Mouse (Mus musculus) neural tube, embryonic 11.5 days (tissue): ENCODE measurements at regions not wholly inside any gene's neighbourhood (a gene's known extent, or its start where the extent isn't known, plus 50 kb on each side); places are given as distances from the start of the nearest gene placed in this dataset.
"Not testable (repeated sequence)": the region's sequence is repeated elsewhere in the genome, so short reads cannot be mapped to it uniquely, and the experiment has no call there.

Experiments
- ATAC-seq: fragments of 200-750 bp; cut with Nextera tagmentation; 2 replicates; pipeline ENCODE4 v1.8.0; 2017; ENCODE audit warnings: moderate number of reproducible peaks, mild to moderate bottlenecking, moderate TSS enrichment, moderate library complexity; ENCODE audit not compliant: insufficient read depth, low FRiP score, low TSS enrichment
- DNase-seq: peaks from one replicate; pipeline ENCODE4 v3.0.0-alpha.2; 2015; ENCODE audit warnings: low spot score
- H3K27ac ChIP-seq: fragments of 300-500 bp; sonication (generic); 2 replicates; pipeline ENCODE4 v1.5.1; 2014; ENCODE audit warnings: low read depth, mild to moderate bottlenecking, low read length
- H3K27me3 ChIP-seq: fragments of 300-500 bp; sonication (generic); 2 replicates; pipeline ENCODE4 v1.6.1; 2014; ENCODE audit warnings: mild to moderate bottlenecking, low read length, mixed read lengths; ENCODE audit not compliant: control insufficient read depth, insufficient read depth
- H3K36me3 ChIP-seq: fragments of 300-500 bp; sonication (generic); 2 replicates; pipeline ENCODE4 v1.6.1; 2014; ENCODE audit warnings: mild to moderate bottlenecking, low read length, moderate library complexity, mixed read lengths; ENCODE audit not compliant: control insufficient read depth, insufficient read depth
- H3K4me1 ChIP-seq: fragments of 300-500 bp; sonication (generic); 2 replicates; pipeline ENCODE4 v1.6.1; 2014; ENCODE audit warnings: low read length, mixed read lengths; ENCODE audit not compliant: control insufficient read depth, insufficient read depth
- H3K4me2 ChIP-seq: fragments of 300-500 bp; sonication (generic); 2 replicates; pipeline ENCODE4 v1.6.1; 2014; ENCODE audit warnings: low read depth, mild to moderate bottlenecking, moderate library complexity
- H3K4me3 ChIP-seq: fragments of 300-500 bp; sonication (generic); 2 replicates; pipeline ENCODE4 v1.5.1; 2014; ENCODE audit warnings: low read depth, low read length
- H3K9ac ChIP-seq: fragments of 300-500 bp; sonication (generic); 2 replicates; pipeline ENCODE4 v1.6.1; 2014; ENCODE audit warnings: mild to moderate bottlenecking, low read length
- H3K9me3 ChIP-seq: fragments of 300-500 bp; sonication (generic); 2 replicates; pipeline ENCODE4 v1.6.1; 2016; ENCODE audit warnings: low read length; ENCODE audit not compliant: control insufficient read depth
- WGBS: fragments of 180-500 bp; shearing (Covaris S2); extraction: QIAGEN DNeasy Blood & Tissue Kit; methylation state at CpG from one replicate; pipeline ENCODE4 v1.1.7; 2014; 5-methylcytosine and 5-hydroxymethylcytosine counted together

GRCm38 (mm10) chr12:45562637-45563220 is 488.2 kb upstream of the Stxbp6 start:
- WGBS: 42% methylated on average over 1 of the region's 1 CpGs
- Histone ChIP-seq H3K4me2 (no peak overlapping the region), H3K27ac (peak overlapping the region; percentile 74), H3K9ac (no peak overlapping the region), H3K27me3 (no peaks in the 10 kb centered on the region), H3K9me3 (no peaks in the 10 kb centered on the region), H3K4me1 (peaks cover 5% of the 10 kb centered on the region; the same call in 1 of the 2 replicates), H3K4me3 (no peak overlapping the region), H3K36me3 (no peaks in the 10 kb centered on the region)
- peak; percentile 26 for DNase-seq
- peak; percentile 39 for ATAC-seq

GRCm38 (mm10) chr12:45561889-45562288 is 487.4 kb upstream of the Stxbp6 start:
- Histone ChIP-seq H3K9me3 (no peaks in the 10 kb centered on the region), H3K27me3 (no peaks in the 10 kb centered on the region), H3K9ac (no peak overlapping the region; the same call in 1 of the 2 replicates), H3K36me3 (no peaks in the 10 kb centered on the region), H3K27ac (peak overlapping the region; percentile 74), H3K4me3 (no peak overlapping the region), H3K4me1 (peaks cover 5% of the 10 kb centered on the region; the same call in 1 of the 2 replicates), H3K4me2 (no peak overlapping the region)
- 53% methylated on average over 11 of the region's 11 CpGs for WGBS
- ATAC-seq: peak; percentile 39; the same call in 1 of the 2 replicates
- DNase-seq: peak; percentile 42

GRCm38 (mm10) chr12:45561362-45561761 is 486.9 kb upstream of the Stxbp6 start:
- ATAC-seq (no peak), DNase-seq (no peak)
- no peak overlapping the region for H3K4me3 ChIP-seq
- peak overlapping the region; percentile 74 for H3K27ac ChIP-seq
- H3K36me3 ChIP-seq: no peaks in the 10 kb centered on the region
- WGBS: 67% methylated on average over 1 of the region's 1 CpGs
- no peak overlapping the region for H3K9ac ChIP-seq
- no peak overlapping the region for H3K4me2 ChIP-seq
- H3K4me1 ChIP-seq: peaks cover 5% of the 10 kb centered on the region; the same call in 1 of the 2 replicates
- no peaks in the 10 kb centered on the region for H3K27me3 ChIP-seq
- no peaks in the 10 kb centered on the region for H3K9me3 ChIP-seq

GRCm38 (mm10) chr12:45549906-45550305 is 475.4 kb upstream of the Stxbp6 start:
- H3K9ac ChIP-seq, H3K4me2 ChIP-seq, H3K9me3 ChIP-seq, H3K4me1 ChIP-seq, H3K27ac ChIP-seq, ATAC-seq, H3K36me3 ChIP-seq, DNase-seq, H3K27me3 ChIP-seq, H3K4me3 ChIP-seq: not testable (repeated sequence)
- 81% methylated on average over 5 of the region's 5 CpGs for WGBS

GRCm38 (mm10) chr12:45519554-45519953 is 445.0 kb upstream of the Stxbp6 start:
- no peaks in the 10 kb centered on the region for H3K4me1 ChIP-seq
- ATAC-seq: no peak

GRCm38 (mm10) chr12:45514459-45514858 is 439.9 kb upstream of the Stxbp6 start:
- 89% methylated on average over 3 of the region's 3 CpGs for WGBS
- H3K9ac ChIP-seq: no peak overlapping the region
- ATAC-seq: no peak
- H3K4me1 ChIP-seq: no peaks in the 10 kb centered on the region
- DNase-seq: no peak
- H3K27me3 ChIP-seq: no peaks in the 10 kb centered on the region
- no peak overlapping the region for H3K27ac ChIP-seq
- no peaks in the 10 kb centered on the region for H3K9me3 ChIP-seq
- H3K4me3 ChIP-seq: no peak overlapping the region
- no peak overlapping the region for H3K4me2 ChIP-seq
- no peaks in the 10 kb centered on the region for H3K36me3 ChIP-seq

More at GRCm38 (mm10) chr12:45519554-45519953, 445.0 kb upstream of the Stxbp6 start:
- no peak overlapping the region for H3K4me2 ChIP-seq
- H3K9ac ChIP-seq: no peak overlapping the region
- H3K9me3 ChIP-seq: no peaks in the 10 kb centered on the region
- no peaks in the 10 kb centered on the region for H3K36me3 ChIP-seq
- no peak for DNase-seq
- H3K4me3 ChIP-seq: no peak overlapping the region
- H3K27ac ChIP-seq: no peak overlapping the region
- H3K27me3 ChIP-seq: no peaks in the 10 kb centered on the region

GRCm38 (mm10) chr12:45507400-45507982 is 433.0 kb upstream of the Stxbp6 start:
- no peak overlapping the region for H3K4me2 ChIP-seq

GRCm38 (mm10) chr12:45499834-45500233 is 425.3 kb upstream of the Stxbp6 start:
- H3K4me2 ChIP-seq: no peak overlapping the region
- ATAC-seq (no peak), DNase-seq (no peak)

More at GRCm38 (mm10) chr12:45507400-45507982, 433.0 kb upstream of the Stxbp6 start:
- Histone ChIP-seq H3K9ac (no peak overlapping the region), H3K36me3 (no peaks in the 10 kb centered on the region), H3K27ac (no peak overlapping the region), H3K27me3 (no peaks in the 10 kb centered on the region), H3K9me3 (no peaks in the 10 kb centered on the region), H3K4me1 (no peaks in the 10 kb centered on the region), H3K4me3 (no peak overlapping the region)
- WGBS: 57% methylated on average over 7 of the region's 7 CpGs
- ATAC-seq: no peak
- DNase-seq: peak; percentile 14

GRCm38 (mm10) chr12:45498230-45498629 is 423.7 kb upstream of the Stxbp6 start:
- no peak overlapping the region for H3K27ac ChIP-seq
- no peak overlapping the region for H3K4me2 ChIP-seq
- no peak overlapping the region for H3K9ac ChIP-seq
- no peaks in the 10 kb centered on the region for H3K9me3 ChIP-seq
- no peaks in the 10 kb centered on the region for H3K27me3 ChIP-seq
- DNase-seq (no peak), ATAC-seq (no peak)
- H3K4me3 ChIP-seq: no peak overlapping the region
- no peaks in the 10 kb centered on the region for H3K36me3 ChIP-seq
- no peaks in the 10 kb centered on the region for H3K4me1 ChIP-seq

More at GRCm38 (mm10) chr12:45499834-45500233, 425.3 kb upstream of the Stxbp6 start:
- no peak overlapping the region for H3K9ac ChIP-seq
- 51% methylated on average over 6 of the region's 6 CpGs for WGBS
- no peak overlapping the region for H3K27ac ChIP-seq
- H3K4me1 ChIP-seq: no peaks in the 10 kb centered on the region
- no peaks in the 10 kb centered on the region for H3K9me3 ChIP-seq
- H3K27me3 ChIP-seq: no peaks in the 10 kb centered on the region
- H3K4me3 ChIP-seq: no peak overlapping the region
- no peaks in the 10 kb centered on the region for H3K36me3 ChIP-seq
